Mouse (Mus musculus) common myeloid progenitor, adult 5-6 weeks (primary cell): ENCODE measurements at regions not wholly inside any gene's neighbourhood (a gene's known extent, or its start where the extent isn't known, plus 50 kb on each side); places are given as distances from the start of the nearest gene placed in this dataset.
"Not testable (repeated sequence)": the region's sequence is repeated elsewhere in the genome, so short reads cannot be mapped to it uniquely, and the experiment has no call there.

Experiments used
- ATAC-seq: replicated peaks from 2 replicates; pipeline ENCODE4 v1.8.0; 2016; ENCODE audit warnings: low read depth, mild to moderate bottlenecking, moderate TSS enrichment, inconsistent platforms; ENCODE audit not compliant: poor library complexity, severe bottlenecking

DNA sequence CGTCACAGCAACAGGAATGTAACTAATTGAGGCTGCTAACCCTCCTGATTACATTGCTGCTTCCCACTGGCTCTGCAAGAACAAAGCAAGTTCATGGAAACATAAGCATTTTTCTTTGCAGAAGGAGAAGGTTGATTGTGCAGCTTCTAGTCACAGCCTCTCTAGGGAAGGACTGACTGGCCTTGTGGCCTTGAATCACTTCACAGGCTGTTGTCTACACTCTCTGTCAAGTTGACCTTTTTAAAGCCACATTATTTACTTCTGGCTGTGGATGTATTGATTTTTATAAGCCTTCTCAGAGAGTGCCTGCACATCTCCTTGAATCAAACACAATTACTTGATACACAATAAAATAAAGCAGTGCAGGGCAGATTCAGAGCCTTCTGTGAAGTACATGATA is 251.8 kb upstream of the Myo3a start:
- no peak for ATAC-seq

- peak; percentile 59; the same call in 1 of the 2 replicates for ATAC-seq
These were observed 251.0 kb upstream of the Myo3a start for GRCm38 (mm10) chr2:21976337-21976736.

- ATAC-seq: no peak
These were observed 250.5 kb upstream of the Myo3a start for GRCm38 (mm10) chr2:21976831-21977230.

DNA sequence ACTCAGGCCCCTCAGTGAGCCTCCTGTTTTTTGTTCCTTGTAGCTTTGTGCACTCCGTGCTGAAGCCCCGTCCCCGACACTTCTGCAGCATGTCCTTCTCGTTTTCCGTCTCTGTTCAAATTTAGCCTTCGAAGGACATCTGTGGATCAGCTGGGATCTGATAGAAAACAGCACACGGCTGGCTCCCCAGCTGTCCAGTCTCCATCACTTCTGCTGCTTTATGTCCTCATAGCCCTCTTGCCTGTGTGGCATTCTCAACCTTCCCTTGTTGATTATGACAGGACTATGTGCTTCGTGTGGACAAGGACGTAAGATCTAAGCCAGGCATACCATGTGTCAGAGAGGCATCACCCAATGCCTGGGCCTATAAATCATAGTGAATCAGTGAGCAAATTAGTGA is 247.1 kb upstream of the Myo3a start:
- no peak for ATAC-seq

GRCm38 (mm10) chr2:22024438-22024837 is 202.9 kb upstream of the Myo3a start:
- ATAC-seq: no peak

DNA sequence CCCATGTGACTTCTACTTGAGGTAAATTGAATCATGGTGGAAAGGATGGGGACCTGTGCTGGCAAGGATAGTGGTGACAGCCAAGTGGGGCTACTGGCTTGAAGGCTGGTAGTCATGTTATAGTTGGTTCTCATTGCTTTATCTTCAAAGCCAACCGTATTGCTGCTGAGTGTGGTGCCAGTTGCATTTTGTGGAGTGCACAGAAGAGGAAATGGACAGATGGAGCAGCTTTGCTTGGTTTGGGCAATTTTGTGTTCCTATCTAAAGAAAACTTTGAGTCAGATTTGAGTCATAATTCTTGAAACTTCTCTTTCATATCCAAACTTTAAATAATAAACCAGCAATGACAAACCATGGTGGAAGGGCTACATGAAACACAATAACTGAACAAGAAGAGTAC is 200.5 kb upstream of the Myo3a start:
- no peak for ATAC-seq

GRCm38 (mm10) chr2:22028569-22028968 is 198.7 kb upstream of the Myo3a start:
- no peak for ATAC-seq

- ATAC-seq: no peak
These were observed 198.1 kb upstream of the Myo3a start for GRCm38 (mm10) chr2:22029022-22029803.

DNA sequence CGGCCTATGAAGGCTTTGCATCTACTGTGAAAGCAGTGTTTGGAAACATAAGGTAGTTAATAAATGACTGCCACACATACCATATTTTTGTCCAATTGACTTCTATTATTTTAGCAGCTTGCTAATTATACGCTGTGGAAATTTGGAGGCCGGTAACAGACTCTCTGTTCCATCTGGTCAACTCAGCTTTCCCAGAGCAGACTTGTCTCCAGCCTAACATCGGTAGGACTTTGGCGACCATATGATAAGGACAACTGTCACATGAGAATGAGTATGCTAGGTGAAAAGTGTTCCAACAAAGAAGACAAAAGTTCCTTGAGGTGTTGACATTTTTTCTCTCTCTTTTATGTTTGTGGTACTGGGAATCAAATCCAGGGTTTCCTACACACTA is 197.5 kb upstream of the Myo3a start:
- ATAC-seq: no peak

- no peak for ATAC-seq
These were observed 190.5 kb upstream of the Myo3a start for GRCm38 (mm10) chr2:22036841-22037240.

GRCm38 (mm10) chr2:22038780-22039179 is 188.5 kb upstream of the Myo3a start:
- ATAC-seq: no peak

GRCm38 (mm10) chr2:22043937-22044336 is 183.4 kb upstream of the Myo3a start:
- not testable (repeated sequence) for ATAC-seq

DNA sequence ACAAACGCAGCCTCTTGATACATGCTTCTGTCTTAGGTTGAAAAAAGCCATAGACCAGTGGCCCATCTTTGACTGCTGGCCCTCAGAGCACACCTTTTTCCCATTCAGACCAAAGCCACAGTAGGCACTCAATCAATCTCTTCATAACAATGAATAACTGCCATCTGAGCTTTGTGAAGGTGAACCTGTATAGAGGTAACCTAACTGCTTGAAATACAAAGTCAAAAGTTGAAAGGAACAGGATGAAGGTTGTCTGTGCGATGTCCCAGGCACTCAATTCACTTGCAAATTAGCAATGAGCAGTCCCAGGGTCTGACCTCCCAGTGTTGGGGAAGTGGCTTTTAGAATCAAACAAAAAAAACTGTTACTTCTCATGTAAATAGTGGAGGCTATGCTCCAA is 182.4 kb upstream of the Myo3a start:
- ATAC-seq: no peak

GRCm38 (mm10) chr2:22047465-22047864 is 179.8 kb upstream of the Myo3a start:
- ATAC-seq: no peak

DNA sequence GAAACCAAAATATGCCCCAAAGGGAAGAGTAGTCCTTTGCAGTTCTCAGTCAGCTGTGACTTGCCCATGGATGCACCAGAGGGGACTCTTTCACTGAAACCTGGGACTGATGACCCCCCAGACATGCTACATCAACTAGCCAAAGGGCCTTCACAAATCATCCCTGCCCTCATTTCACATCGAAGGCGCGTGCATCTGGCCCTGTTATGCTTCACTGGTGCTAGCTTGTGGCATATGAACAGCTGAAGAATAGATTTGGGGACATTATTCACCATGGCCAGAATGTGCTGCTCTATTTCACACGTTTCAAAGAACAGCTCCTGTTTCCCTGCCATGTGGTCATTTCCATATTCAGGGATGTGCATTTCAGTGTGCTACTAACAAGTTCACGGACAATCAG is 160.8 kb upstream of the Myo3a start:
- no peak for ATAC-seq

DNA sequence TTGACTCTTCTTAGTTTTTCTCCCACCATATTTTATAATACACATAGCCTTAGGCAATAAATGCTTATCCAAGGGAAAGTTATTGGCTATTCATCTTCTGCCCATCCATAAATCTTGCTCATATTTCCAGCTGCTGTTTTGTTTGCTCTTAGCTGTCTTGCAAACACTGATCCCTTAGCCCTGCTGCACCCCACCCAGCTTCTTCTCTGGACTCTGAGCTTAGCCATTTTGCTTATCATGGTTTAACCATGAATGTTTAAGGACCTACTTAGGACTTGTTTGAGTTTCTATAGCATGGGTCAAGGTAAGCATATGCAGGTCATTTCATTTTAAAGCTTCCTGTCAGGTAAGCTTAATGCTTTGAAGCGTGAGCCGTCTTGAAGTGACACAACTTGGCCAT is 130.5 kb upstream of the Myo3a start:
- ATAC-seq: no peak

DNA sequence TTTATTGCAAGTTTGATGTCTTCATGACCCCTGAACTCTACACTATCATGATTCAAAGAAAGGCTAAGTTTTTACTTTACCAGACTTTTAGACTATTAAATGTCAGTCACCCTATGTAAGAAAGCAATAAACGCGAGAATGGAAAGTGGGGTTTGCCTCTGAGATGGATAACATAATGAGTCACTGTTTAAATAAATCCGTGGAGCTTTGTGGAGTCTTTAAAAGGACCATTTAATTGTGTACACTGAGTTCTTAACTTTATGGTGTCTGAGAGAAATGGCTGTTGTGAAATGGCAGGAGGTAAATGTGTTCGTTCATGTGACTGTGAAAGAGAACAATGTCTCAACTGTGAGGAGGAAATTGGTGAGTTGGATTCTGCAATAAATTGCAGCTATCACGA is 122.2 kb upstream of the Myo3a start:
- no peak for ATAC-seq

GRCm38 (mm10) chr2:22149721-22150120 is 77.6 kb upstream of the Myo3a start:
- ATAC-seq: no peak

- no peak for ATAC-seq
These were observed 70.7 kb upstream of the Myo3a start for GRCm38 (mm10) chr2:22156576-22156975.

DNA sequence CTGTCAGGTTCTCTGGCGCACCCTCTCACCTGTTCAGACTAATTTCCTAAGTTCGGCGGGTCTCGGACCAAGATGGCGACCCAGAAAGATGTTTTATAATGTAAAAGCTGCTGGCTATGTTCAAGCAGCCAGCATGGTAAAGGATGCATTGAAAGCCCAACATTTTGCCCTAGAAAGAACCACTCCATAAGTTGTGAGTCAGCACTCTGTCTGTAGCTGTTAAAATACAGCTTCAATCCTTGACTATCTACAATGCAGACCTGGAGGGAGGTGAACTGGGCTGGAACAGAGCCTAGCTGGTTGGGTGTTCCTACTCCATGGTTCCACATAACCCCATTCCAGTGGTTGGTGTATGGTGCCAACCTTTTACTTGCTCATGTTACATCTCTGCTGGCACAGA is 61.9 kb upstream of the Myo3a start:
- no peak for ATAC-seq

- no peak for ATAC-seq
These were observed 61.4 kb upstream of the Myo3a start for GRCm38 (mm10) chr2:22165919-22166318.
